Mouse (Mus musculus) frontal cortex, postnatal 10 days (tissue): ENCODE results near the gene Ddi2.

Source experiments
- DNase-seq, 2 experiments: peaks; one replicate each; pipeline ENCODE4 v3.0.0; 2022; ENCODE audit warnings: low spot score in 2 of 2, mixed read lengths in 1 of 2

Gene Ddi2

DNA sequence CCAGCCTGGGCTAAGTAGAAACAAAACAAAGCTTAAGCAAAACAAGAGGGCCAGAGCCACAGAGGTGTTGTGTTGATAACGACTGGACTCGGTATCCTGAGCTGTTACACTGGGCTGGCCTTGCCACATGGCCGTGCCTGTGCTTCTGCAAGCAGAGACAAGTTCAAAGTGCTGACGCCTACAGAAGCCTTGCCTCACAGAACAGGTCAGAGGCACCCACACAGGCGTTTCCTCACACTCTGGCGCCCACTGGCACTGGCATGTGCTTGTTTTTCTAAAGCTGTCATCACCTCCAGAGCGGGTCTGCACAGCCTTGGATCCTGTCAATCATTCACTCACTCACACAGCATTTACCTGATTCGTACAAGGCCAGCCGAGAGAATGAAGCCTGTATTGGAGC, 18.6 kb upstream of the Ddi2 start:
- DNase-seq: no peak

DNA sequence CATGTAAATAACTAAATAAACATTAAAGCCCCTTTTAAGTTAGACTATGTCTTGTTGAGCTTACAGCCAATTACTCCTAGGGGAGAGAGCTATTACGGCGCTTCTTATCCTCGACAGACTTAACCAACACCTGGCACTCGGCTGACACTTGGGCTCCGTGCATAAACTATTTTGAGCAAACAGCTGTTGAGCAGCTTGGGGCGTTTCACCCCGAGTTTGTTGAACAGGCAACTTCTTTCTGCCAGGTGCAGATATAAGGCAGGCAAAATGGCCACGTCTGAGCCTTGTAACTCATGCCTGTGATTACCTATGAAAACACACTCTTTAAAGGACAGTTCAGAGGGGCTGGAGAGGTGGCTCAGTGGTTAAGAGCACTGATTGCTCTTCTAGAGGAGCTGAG, 14.8 kb upstream of the Ddi2 start:
- DNase-seq: no peak

DNA sequence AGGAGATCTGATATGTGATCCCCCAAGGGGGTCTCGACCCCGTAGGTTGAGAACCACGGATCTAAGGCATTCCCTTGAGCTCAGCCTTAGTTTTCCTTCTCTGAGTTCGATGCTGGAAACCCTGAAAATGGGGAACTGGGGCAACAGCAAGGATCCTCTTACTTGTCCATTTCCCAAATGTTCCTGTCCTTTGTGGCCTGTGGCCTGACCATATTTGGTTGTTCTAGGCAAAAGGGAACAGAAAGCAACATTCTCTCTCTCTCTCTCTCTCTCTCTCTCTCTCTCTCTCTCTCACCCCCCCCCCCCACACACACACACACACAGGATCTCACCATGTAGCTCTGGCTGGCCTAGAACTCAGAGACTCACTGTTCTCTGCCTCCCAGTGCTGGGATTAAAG, 13.6 kb upstream of the Ddi2 start:
- DNase-seq: no peak

DNA sequence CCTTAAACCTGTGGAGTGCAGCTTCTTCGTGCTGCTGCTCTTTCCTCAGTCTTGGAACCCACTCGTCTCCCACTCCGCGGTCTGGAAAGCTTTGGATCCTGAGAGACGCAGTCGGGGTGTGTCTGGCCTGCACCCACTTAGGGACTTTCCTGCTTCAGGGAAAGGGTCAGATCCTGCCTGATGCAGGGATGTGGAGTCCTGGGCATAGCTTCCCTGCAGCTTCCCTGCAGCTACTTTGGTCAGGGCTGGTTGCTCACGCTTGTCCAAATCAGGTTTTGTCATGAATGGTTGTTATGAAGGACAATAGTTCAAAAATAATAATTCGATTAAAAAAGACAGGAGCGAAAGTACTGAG, 12.0 kb upstream of the Ddi2 start:
- DNase-seq: no peak

DNA sequence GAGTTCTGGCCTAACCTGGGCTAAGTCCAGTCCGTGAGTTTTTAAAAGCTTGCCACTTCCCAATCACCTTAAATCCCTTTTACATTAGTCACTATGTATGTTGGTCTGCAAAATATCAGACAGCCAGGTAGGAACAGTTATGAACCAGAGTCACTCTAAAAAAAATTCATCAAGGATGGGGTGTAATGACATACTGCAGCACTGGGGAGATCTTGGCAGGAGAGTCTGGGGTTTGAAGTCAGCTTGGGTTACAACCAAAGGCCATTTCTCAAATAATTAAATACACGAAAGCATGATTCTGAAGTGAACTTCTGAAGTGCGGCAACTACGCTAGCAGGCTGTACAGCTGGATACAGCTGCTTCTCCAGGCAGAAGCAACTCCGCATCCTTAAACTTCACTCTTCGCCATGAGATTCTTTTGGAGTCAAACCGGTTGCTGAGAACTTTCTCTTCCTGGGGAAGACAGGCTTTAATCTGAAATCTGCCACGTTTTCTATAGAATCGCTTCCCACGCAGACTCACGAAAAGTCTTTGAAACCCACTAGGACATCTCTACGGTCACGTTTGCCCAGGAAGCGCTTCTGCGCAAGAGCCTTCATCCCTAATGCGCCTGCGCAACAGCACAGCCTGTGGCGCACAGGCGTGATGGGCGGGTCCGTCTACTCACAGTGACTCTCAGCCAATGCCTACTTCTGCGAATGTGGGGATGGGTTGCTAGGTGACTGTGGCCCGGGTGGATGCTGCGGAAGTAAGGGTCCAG, 11.4 kb upstream of the Ddi2 start:
- DNase-seq: peak; percentile 91 to 92

DNA sequence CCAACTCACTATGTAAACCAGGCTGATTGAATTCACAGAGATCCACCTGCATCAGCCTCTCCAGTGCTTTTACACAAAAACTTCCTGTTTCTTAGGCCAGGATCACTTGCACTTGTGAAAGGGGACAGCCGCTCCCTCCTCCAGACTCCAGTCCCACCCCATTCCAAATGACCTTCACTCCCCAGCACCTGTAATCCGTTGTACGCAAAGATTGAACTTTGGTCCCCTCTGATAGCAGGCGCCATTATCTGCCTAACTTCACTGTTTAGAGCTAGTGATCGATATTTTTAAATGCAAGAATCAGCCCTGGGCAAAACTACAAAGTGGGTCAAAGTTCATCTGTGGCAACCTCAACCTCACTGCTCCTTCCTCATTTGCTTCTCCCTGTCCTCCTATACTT, 8.5 kb upstream of the Ddi2 start:
- DNase-seq: no peak

DNA sequence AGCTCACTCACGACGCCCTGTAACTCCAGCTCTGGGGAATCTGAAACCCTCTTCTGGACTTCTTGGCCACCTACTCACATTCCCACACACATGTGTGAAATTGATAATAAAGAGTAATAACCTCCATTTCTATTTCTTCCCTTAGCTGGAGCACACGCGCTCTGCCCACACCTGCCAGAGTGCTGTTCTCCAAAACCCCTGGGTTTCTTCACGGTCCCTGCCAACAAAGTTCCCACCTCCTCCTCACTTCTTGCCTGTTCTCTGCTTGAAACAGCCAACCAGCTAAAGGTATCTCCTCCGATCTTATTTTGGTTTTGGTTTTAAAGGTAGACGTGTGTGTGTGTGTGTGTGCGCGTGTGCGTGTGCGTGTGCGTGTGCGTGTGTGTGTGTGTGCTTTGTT, 7.2 kb upstream of the Ddi2 start:
- no peak for DNase-seq

DNA sequence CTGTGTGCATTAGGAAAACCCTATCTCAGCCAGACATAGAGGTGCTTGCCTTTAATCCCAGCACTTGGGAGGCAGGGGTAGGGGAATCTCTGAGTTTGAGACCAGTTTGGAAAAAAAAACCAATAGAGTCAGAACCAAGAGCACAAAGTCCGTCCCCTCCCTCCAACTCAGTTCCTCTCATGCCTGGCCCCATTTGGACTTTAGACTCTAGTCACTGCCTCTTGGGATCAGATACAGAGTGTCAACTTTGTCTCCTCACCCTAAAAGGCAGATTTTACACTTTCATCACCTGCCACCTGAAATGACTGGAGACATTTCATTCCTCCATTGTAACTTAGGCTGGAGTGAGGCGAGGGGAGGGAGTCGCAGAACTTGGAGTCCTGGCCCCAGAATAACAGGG, 6.0 kb upstream of the Ddi2 start:
- no peak for DNase-seq

DNA sequence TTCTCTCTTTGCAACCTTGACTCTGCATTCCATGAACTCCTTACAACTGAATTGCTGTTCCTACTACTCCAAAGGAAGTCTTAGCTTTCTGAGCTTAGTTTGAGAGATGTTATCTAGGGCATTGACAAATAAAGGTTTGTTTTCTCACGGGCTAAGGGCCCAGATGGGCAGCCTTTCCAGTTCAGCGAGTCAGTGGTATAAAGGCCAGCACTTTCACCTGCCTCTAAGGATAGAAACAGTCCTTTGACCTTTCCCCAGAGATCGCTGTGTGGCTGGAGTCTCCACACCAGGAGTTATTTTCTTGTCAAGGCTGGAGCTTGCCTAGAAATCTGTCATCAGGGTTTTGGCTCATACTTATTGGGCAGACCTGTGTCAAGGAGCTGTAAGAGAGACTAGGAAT, 2.5 kb upstream of the Ddi2 start:
- DNase-seq: no peak

DNA sequence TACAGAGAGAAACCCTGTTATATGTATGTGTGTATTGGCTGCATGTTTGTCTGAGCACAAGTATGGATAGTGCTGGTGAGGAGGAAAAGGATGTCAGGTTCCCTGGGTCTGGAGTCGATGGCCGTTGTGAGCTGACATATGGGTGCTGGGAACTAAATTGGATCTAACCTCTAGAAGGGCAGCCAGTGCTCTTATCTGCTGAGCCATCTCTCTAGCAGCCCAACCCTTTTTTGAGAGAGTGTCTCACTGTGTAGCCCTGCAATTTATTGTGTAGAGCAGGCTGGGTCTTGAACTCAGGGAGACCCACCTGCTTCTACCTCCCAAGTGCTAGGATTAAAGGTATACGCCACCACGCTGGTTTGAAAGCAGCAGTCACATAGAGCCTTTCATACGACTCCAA, 2.1 kb upstream of the Ddi2 start:
- DNase-seq: no peak

DNA sequence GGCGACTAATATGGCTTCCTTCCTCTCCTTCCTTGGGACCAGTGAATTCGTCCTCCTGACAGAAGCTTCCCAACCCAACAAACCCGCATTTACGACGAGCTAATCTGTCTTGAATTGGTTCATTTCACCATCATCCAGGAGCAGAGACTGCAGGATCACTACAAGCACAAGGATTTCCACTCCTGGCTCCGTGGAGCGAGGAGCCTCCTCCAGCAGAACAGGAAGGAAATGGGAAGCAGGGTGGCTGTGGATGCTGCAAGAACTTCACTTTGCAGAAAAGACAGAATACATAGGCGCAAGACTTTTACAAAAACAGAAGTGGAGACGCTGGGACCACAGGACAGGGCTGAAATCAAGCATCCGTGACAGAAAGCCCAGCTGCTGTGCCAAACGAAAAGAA, 1.4 kb upstream of the Ddi2 start:
- DNase-seq: no peak

DNA sequence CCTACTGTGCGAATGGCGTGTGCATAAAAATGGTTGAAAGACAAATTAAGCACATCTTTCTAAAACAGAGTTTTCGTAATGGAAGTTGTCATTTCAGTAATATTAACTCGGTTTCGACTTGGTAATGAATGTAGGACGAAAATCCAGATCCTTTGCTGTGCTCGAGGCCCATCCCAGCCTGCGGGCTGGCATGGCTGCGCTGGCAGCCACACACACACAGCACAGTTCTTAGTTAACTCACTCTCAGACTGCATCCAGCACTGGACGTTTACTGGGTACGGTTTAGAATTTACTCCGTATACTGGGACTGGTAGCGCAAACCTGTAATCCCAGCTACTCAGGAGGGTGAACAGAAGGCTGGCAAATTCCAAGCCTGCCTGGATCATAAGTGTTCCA, 452 bp upstream of the Ddi2 start:
- no peak for DNase-seq

DNA sequence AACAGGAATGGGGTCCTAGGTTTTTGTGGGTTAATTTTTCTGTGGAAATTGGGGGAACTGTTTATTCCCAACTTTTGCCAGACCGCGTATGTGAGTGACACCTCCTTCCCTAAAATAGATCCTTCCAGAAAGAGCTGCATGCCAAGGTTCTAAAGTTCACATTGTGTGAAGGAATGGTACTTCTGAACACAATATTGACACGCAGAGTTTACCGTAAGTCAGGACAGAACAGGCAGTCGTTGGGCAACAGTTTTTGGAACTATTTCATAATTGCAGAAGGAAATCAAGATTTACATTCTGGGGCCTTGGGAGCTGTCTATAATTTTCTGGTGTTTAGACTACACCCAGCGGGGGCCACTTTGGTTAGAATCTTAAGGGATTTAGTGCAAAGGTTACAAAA, 1.3 kb downstream of the Ddi2 start:
- DNase-seq: no peak

DNA sequence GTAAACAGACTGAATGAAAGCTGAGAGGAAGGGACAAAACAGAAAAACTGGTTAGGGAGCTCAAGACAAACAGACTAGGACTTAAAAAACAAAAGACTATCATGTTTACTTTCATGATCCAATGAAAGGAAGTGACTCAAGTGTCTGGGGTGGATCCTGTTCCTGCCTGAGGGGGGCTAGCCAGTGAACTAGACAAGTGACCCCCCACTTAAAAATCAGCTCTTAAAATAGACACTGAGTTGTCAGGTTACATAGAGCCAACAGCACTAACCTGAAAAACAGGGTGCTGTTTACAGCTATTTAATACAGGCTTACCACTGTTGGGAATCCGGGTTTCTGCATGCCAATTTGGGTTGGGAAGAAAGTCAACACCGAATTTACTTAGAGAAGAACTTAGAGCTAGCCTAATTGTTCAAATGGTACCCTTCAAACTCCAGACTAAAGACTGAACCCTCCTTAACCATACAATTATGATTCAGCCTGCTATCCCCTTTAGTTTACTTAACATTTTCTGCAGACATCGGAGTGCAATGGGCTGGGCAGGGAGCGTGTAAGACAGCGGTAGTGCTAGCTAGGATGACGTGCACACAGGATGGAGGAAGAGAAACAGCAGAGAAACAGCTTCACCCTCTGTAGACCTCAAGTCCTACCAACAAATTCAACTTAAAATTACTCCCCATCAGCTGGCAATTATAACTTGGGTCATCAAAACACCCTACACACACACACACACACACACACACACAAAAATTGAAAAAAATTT, 2.3 kb downstream of the Ddi2 start:
- DNase-seq: no peak

DNA sequence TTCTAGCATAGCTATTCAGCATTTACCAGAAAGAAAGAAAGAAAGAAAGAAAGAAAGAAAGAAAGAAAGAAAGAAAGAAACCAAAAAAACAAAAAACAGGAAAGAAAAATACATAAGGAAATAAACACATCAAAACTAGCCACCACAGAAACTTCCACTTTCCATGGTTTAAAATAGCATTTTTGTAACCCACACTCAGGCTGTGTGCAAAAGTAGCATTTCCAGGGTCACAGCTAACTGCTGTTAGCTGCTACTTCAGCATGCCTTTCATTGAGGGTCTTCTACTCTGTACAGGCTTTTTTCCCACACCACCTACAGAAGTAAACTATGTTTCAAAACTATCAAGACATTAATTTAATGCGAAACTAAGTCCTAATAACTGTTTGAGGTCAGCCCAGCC, 3.9 kb downstream of the Ddi2 start:
- DNase-seq: no peak

DNA sequence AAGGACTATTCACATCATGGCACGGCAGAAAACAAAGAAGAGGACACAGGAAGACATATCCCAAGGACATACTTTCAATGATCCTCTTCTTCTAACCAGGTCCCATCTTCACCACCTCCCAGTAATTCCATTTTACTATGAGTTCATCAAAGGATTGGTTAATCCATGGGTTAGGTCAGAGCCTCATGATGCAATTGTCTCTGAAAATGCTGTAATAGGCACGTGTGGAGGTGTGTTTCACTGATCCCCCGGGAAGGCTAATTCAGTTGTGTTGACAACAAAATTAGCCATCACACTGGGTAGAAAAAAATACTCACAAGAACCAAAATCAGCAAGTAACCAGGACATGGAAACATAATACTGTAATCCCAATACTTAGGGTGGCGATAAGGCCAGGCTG, 5.6 kb downstream of the Ddi2 start:
- DNase-seq: no peak

DNA sequence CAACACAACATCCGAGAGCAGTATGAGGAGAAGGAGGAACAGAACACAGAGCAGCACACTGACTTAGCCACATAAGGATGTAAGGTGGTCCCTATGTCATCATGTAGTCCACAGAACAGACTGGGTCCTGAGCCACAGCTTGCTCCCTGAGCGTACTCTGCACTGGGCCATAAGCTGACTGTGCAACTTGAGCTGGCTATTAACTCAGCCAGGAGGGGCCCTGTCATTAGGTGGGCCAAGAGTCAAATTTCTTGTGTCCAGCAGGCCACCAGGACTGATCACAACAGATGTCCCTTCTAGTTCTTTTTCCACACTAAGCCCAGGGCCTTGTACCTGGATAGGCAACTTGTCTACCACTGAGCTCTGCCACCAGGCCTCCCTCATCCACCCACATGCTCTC, 8.2 kb downstream of the Ddi2 start:
- DNase-seq: no peak

DNA sequence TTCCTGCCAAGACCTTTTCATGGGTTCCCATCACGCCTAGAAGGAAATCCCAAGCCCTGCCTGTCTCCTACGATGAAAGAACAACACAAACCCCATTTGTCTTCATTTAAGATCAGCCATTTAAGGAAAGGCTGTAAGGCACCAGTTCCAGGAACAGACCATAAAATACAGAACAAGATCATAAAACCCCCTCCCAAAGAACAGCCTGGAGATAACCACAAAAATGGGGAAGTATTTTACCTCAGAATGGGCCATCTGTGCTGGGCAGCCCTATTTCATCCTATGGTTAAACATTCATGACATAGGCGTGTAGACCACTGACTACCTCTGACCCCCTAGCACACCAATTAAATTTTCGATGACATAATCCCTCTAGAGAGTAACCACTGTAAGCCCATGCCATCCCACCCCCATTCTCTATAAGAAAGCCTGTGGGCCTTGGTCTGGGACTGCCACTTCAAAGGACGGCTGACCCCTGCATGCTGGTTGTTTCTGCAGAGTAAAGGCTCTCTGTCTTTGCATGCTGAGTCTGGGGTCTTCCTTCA, 9.5 kb downstream of the Ddi2 start:
- no peak for DNase-seq

DNA sequence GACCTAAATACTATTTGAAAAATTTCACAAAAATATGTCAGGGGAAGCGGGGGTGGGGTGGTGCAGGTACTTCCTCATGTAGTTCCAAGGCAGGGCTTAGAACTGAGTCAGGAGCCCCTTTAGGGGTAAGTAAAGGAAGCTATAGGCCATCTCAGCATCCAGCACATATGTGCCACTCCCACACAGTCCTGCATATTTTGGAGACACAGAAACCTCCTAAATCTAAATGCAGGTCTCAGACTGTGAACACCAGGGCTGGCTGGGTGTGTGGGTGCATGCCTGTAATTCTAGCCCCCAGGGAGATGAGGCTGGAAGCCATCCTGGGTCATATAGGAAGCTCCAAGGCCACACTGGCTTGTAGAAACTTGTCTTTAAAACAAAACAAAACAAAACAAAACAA, 12.0 kb downstream of the Ddi2 start:
- DNase-seq: no peak

DNA sequence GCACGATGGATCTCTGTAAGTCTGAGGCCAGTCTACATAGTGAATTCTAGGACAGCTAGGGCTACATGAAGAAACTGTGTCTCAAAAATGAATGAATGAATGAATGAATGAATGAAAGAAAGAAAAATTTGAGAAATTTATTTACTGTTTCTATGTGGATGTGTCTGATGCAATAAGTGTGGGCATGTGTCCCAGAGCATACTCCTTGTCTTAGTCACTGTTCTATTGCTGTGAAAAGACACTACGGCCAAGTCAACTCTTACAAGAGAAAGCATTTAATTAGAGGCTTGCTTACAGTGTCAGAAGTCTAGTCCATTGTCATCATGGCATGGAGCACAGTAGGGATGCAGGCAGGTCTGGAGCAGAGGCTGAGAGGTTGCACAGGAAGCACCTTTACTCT, 14.2 kb downstream of the Ddi2 start:
- DNase-seq: no peak

DNA sequence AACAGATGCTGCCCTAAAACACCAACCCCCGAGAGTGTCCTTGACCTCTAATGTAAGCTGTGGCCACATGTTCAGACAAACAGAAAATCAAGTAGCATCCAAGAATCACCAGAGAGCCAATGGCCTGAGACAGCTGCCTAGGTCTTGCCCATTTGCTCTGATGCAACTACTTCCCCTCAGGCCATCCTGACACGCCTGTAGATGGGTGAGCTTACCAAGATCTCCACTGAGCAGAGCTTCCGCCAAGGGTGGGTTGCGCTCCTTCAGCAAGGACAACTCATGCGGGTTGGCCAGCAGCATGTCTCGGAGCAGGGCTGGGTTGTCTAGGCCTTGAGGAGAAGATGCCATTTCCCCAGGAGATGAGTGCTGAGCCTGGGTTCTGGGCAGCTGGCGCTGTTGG, 15.2 kb downstream of the Ddi2 start:
- no peak for DNase-seq

DNA sequence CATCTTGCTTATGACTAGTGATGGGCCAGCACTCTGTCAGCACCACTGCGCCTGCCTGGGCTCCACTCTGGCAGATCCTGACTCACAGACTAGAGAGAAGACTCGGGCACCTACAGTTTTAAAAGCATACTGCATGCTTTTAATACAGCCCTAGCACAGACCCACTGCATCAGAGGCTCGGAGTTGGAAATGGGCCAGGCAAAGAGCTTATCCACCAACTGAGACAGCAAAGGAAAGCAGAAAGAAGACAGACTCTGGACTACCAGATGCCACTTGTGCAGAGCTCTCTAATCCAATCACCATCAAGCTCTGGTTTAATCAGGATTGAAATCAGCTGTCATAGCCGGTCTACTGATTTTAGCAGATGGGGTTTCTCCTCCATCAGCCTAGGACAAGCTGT, 17.9 kb downstream of the Ddi2 start:
- peak; percentile 32 to 48 for DNase-seq

DNA sequence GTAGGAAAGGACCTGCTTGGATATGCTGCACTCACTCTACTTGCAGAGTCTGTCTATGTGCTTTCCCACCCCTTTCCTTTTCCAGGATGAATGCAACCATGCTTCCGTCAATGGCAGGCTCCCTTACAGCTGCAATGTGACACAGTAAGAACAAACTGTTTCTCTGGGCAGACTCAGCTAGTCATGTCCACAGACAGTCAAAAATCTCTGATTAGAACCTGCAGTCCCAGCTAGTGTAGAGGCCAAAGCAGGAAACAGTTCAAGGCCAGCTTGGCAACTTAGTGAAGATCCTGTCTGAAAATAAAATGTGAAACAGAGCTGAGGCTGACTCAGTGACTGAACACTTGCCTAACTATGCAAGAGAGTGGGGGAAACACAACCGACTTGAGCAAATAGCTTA, 18.6 kb downstream of the Ddi2 start:
- no peak for DNase-seq

DNA sequence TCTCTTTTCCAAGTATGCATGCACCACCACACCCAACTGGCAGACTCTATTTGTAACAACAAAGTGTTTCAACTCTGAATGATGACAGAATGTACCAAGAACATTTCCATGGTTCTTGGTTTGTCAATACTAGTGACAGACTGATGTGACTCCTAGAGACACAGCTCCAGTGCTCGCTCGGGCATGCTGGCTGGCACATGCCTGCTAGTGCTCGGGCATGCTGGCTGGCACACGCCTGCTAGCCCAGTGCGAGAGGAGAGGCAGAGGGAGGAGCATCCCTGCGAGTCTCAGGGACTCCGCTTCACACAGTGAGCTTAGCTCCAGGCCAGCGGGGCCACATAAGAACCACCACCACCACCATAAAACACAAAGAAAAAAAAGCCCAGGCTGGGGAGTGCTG, 28.5 kb downstream of the Ddi2 start:
- DNase-seq: no peak
